Mouse (Mus musculus): ENCODE measurements around the gene Rnls.

GRCm38 (mm10) chr19:33265245-33265644 lies 126.8 kb downstream of the Rnls start:
- TF ChIP-seq POLR2A (IDR thresholded peaks at IDR 0.05; ENCODE audit: insufficient read depth, low read depth, low read length) (no peak), CTCF (IDR thresholded peaks at IDR 0.05; ENCODE audit: insufficient read depth, low read depth, low read length) (no peak)

All from olfactory bulb, adult 2 months (tissue).